9 mouse cellular contexts compared by ENCODE assay signal in the genomic region with DNA sequence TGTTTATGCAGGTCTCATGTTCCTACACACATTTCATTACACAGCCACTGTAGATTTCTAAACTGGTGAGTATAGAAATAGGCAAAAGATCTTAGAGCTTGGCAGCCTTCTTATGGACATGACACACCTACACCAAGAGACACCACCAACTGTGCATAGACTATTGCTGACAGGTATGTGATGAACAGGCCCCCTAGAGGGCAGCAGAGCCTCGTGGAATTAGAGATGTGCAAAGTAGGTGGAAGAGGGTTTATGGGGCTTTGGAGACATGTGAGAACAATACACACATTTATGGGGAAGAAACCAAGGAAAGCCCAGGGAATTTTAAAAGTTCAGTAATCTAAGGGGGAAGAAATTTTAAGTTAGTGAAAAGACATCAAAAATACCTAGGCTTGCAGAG.
DNase-seq lines count a peak whose midpoint lies in the region; ATAC-seq lines count a peak whose summit lies in the region.
"Had no signal": no experiment of that assay in that cellular context is flagged by ENCODE, and none has a peak within 500 bp of the region (broad histone marks: within the 10 kb centered on the region; RNA-seq: fewer than 3 reads in every experiment).

No protein-coding gene starts in this region.

- no peaks in the 10 kb centered on the region for H3K36me3 ChIP-seq in heart, embryonic 10.5 days

- peak; percentile 78 for ATAC-seq in frontal cortex, adult (ENCODE audit: low TSS enrichment)
- peak; percentile 90 for ATAC-seq in inflammation-experienced regulatory T-cells, adult 6 months

- peak; percentile 62 to 77 for DNase-seq in heart, adult 18-20 months
- DNase-seq in heart, embryonic 10.5 days (ENCODE audit: low spot score) = no peak
- peak; percentile 5 for DNase-seq in c-Kit-positive CD71-positive TER-119-positive erythroid progenitor cells, embryonic 14.5 days (ENCODE audit: low spot score)
- peak; percentile 53 to 54 for DNase-seq in left cerebral cortex, postnatal 25 days (ENCODE audit: low spot score in 2 of 2)
- peak; percentile 1 to 24 for DNase-seq in monocyte, adult 2 months (ENCODE audit: low read depth in 1 of 2, low spot score in 2 of 2)
- DNase-seq in spleen, postnatal 4 days (ENCODE audit: low spot score in 2 of 2) = peak; percentile 44 to 75

- no peaks in the 10 kb centered on the region for H3K4me1 ChIP-seq in heart, embryonic 10.5 days

- no peak overlapping the region for H3K27ac ChIP-seq in heart, embryonic 10.5 days
- H3K27ac ChIP-seq: macrophage had no signal

- H3K9me3 ChIP-seq in heart, embryonic 10.5 days = no peaks in the 10 kb centered on the region

- intact Hi-C loops in left cerebral cortex, postnatal 25 days (cut with DNase I) = loop anchor here (2.0 to 5.0 kb wide), 2 partner anchors 260 to 447 kb away; no protein-coding TSS in a partner anchor

- no peak overlapping the region for H3K4me3 ChIP-seq in heart, embryonic 10.5 days

- H3K27me3 ChIP-seq in heart, embryonic 10.5 days (ENCODE audit: insufficient read depth, poor library complexity, severe bottlenecking) = no peaks in the 10 kb centered on the region

- WGBS in heart, embryonic 10.5 days = 14% methylated on average over 1 of the region's 1 CpGs
